In genomic region chr11:73281528-73282027, GRCm38 (mm10) we compare ENCODE assay signal across 9 mouse cellular contexts. TPM values are rescaled to one million over a fixed set of nuclear protein-coding genes. Genes with fewer than 3 reads are reported as not detected.
DNase-seq lines count a peak whose midpoint lies in the region; ATAC-seq and TF ChIP-seq lines count a peak whose summit lies in the region.
"Had no signal": no experiment of that assay in that cellular context is flagged by ENCODE, and none has a peak within 500 bp of the region (broad histone marks: within the 10 kb centered on the region; RNA-seq: fewer than 3 reads in every experiment).

No protein-coding gene starts in this region.

- H3K27me3 ChIP-seq in hindbrain, embryonic 12.5 days, result no peaks in the 10 kb centered on the region
- no peaks in the 10 kb centered on the region for H3K27me3 ChIP-seq in lung, embryonic 15.5 days

- no peaks in the 10 kb centered on the region for H3K4me1 ChIP-seq in ES-E14 (ENCODE audit: control insufficient read depth in 2 of 2, insufficient read depth in 2 of 2, low read length in 2 of 2, poor library complexity in 1 of 2)
- H3K4me1 ChIP-seq in hindbrain, embryonic 12.5 days, result peaks cover 7% of the 10 kb centered on the region
- H3K4me1 ChIP-seq in lung, embryonic 15.5 days, result peaks cover 31% of the 10 kb centered on the region

- H3K9ac ChIP-seq in ES-E14 (ENCODE audit: insufficient read depth, low read depth, low read length, poor library complexity, severe bottlenecking), result peak overlapping the region; percentile 40; the same call in 1 of the 2 replicates
- H3K9ac ChIP-seq in hindbrain, embryonic 12.5 days, result no peak overlapping the region
- H3K9ac ChIP-seq in lung, embryonic 15.5 days, result no peak overlapping the region

- no peaks in the 10 kb centered on the region for H3K9me3 ChIP-seq in ES-E14 (ENCODE audit: control insufficient read depth, insufficient read depth, low read depth, low read length)
- no peaks in the 10 kb centered on the region for H3K9me3 ChIP-seq in hindbrain, embryonic 12.5 days (replicated peaks)
- H3K9me3 ChIP-seq in lung, embryonic 15.5 days, result no peaks in the 10 kb centered on the region

- peak; percentile 68 for DNase-seq in ES-E14 (ENCODE audit: low read depth, low spot score)
- peak; percentile 34 for DNase-seq in cerebellum, adult 8-10 months
- peak; percentile 29 for DNase-seq in forelimb bud, embryonic 11.5 days (ENCODE audit: low read depth, low spot score)
- DNase-seq in layer of hippocampus, postnatal 10 days (ENCODE audit: low spot score in 2 of 2), result peak; percentile 64 to 75
- peak; percentile 38 for DNase-seq in retina, adult 2 months (ENCODE audit: low read depth, low spot score)
- DNase-seq in urinary bladder, postnatal 25 days (ENCODE audit: low spot score), result peak; percentile 35

- H3K4me3 ChIP-seq in ES-E14 (ENCODE audit: insufficient read depth in 1 of 2, low read depth in 1 of 2, low read length in 2 of 2, poor library complexity in 1 of 2, severe bottlenecking in 1 of 2), result peak overlapping the region; percentile 39 to 53; a peak in 2 of 4 replicates
- peak overlapping the region; percentile 28 for H3K4me3 ChIP-seq in hindbrain, embryonic 12.5 days
- H3K4me3 ChIP-seq in lung, embryonic 15.5 days, result peak overlapping the region; percentile 35
- H3K4me3 ChIP-seq: erythroblast, embryonic 14.5 days had no signal

- ATAC-seq in hindbrain, embryonic 12.5 days (ENCODE audit: low FRiP score), result peak; percentile 74
- ATAC-seq in lung, embryonic 15.5 days (ENCODE audit: borderline replicate concordance, extremely low read depth, low FRiP score, low TSS enrichment), result peak; percentile 44; the same call in 1 of the 2 replicates

- WGBS in hindbrain, embryonic 12.5 days, result 5% methylated on average over 16 of the region's 16 CpGs
- 5% methylated on average over 16 of the region's 16 CpGs for WGBS in lung, embryonic 15.5 days

- peak overlapping the region; percentile 52 for H3K4me2 ChIP-seq in hindbrain, embryonic 12.5 days (replicated peaks)
- peak overlapping the region; percentile 60 for H3K4me2 ChIP-seq in lung, embryonic 15.5 days

- in situ Hi-C loops in ES-E14 (cut with MboI; ENCODE audit: low sequenced_read_pairs in 2 of 2, unreplicated experiment in 2 of 2), result no loop called here

- H3K36me3 ChIP-seq in ES-E14 (ENCODE audit: control insufficient read depth, insufficient read depth, low read length, poor library complexity, severe bottlenecking), result no peaks in the 10 kb centered on the region
- H3K36me3 ChIP-seq in hindbrain, embryonic 12.5 days, result no peaks in the 10 kb centered on the region
- no peaks in the 10 kb centered on the region for H3K36me3 ChIP-seq in lung, embryonic 15.5 days

- no peak overlapping the region for H3K27ac ChIP-seq in ES-E14 (ENCODE audit: insufficient read depth, low read depth, low read length, poor library complexity, severe bottlenecking)
- H3K27ac ChIP-seq in hindbrain, embryonic 12.5 days, result no peak overlapping the region
- no peak overlapping the region for H3K27ac ChIP-seq in lung, embryonic 15.5 days

TF ChIP-seq in ES-E14, 5 proteins besides CTCF, POLR2A, EP300 and RAD21:
- no peak for TF ChIP-seq HCFC1 (IDR thresholded peaks at IDR 0.05; ENCODE audit: borderline replicate concordance, insufficient read depth, low read length)
- peak; percentile 84 for TF ChIP-seq MAFK (IDR thresholded peaks at IDR 0.05; ENCODE audit: insufficient read depth, low read depth, low read length)
- TF ChIP-seq ZC3H11A (IDR thresholded peaks at IDR 0.05; ENCODE audit: borderline replicate concordance, low read depth, low read length), result peak; percentile 17; the same call in 1 of the 2 replicates
TF ChIP-seq in ES-E14: peak in this region for 2.

RNA-seq across cellular contexts. Expression of gene Trpv3, which starts 14.4 kb away (rescaled TPM):
- 0.16 and 0.54 TPM in 2 replicates for total RNA-seq in ES-E14 (2012; rRNA removed)
- 0.04 TPM in 1 of 2 replicates, not detected in the other for polyA plus RNA-seq in hindbrain, embryonic 12.5 days (2016; fragmentation: Nextera tagmentation; extraction: Ambion mirVana)
- total RNA-seq in layer of hippocampus, postnatal 10 days (2021), result under 1 TPM; 0.32 to 0.42 TPM
- polyA plus RNA-seq in lung, embryonic 15.5 days (2015; fragmentation: Nextera tagmentation; extraction: Ambion mirVana), result 0.03 and 0.10 TPM in 2 replicates

RNA-seq across cellular contexts. Expression of gene Trpv1, which starts 47.5 kb away (rescaled TPM):
- total RNA-seq in ES-E14 (2012; rRNA removed), result 0.16 and 0.22 TPM in 2 replicates
- polyA plus RNA-seq in hindbrain, embryonic 12.5 days (2016; fragmentation: Nextera tagmentation; extraction: Ambion mirVana), result 0.14 TPM in 1 of 2 replicates, not detected in the other
- under 1 TPM; 0.09 to 0.25 TPM for total RNA-seq in layer of hippocampus, postnatal 10 days (2021)
- polyA plus RNA-seq in lung, embryonic 15.5 days (2015; fragmentation: Nextera tagmentation; extraction: Ambion mirVana), result 0.09 TPM in 1 of 2 replicates, not detected in the other
- polyA plus RNA-seq: erythroblast, embryonic 14.5 days had no signal

RNA-seq across cellular contexts. Expression of gene Aspa, which starts 47.8 kb away (rescaled TPM):
- 2.2 and 4.1 TPM in 2 replicates for total RNA-seq in ES-E14 (2012; rRNA removed)
- 0.27 and 0.70 TPM in 2 replicates for polyA plus RNA-seq in hindbrain, embryonic 12.5 days (2016; fragmentation: Nextera tagmentation; extraction: Ambion mirVana)
- total RNA-seq in layer of hippocampus, postnatal 10 days (2021), result 1 to 10 TPM; 2.5 to 3.7 TPM
- polyA plus RNA-seq in lung, embryonic 15.5 days (2015; fragmentation: Nextera tagmentation; extraction: Ambion mirVana), result 1.3 and 1.4 TPM in 2 replicates
- polyA plus RNA-seq: erythroblast, embryonic 14.5 days had no signal

RNA-seq across cellular contexts. Expression of gene Gm49340, which starts 48.0 kb away (rescaled TPM):
- total RNA-seq in ES-E14 (2012; rRNA removed), result 0.13 TPM in 1 of 2 replicates, not detected in the other
- not detected in 2 replicates for polyA plus RNA-seq in hindbrain, embryonic 12.5 days (2016; fragmentation: Nextera tagmentation; extraction: Ambion mirVana)
- not detected for total RNA-seq in layer of hippocampus, postnatal 10 days (2021)
- polyA plus RNA-seq in lung, embryonic 15.5 days (2015; fragmentation: Nextera tagmentation; extraction: Ambion mirVana), result 0.05 TPM in 1 of 2 replicates, not detected in the other
- polyA plus RNA-seq: erythroblast, embryonic 14.5 days had no signal

RNA-seq across cellular contexts. Expression of gene Spata22, which starts 48.0 kb away (rescaled TPM):
- 0.74 and 3.3 TPM in 2 replicates for total RNA-seq in ES-E14 (2012; rRNA removed)
- polyA plus RNA-seq in hindbrain, embryonic 12.5 days (2016; fragmentation: Nextera tagmentation; extraction: Ambion mirVana), result 0.18 TPM in 1 of 2 replicates, not detected in the other
- total RNA-seq in layer of hippocampus, postnatal 10 days (2021), result not detected
- not detected in 2 replicates for polyA plus RNA-seq in lung, embryonic 15.5 days (2015; fragmentation: Nextera tagmentation; extraction: Ambion mirVana)
- polyA plus RNA-seq: erythroblast, embryonic 14.5 days had no signal
